Comparison of ENCODE assay signal across 9 mouse cellular contexts in the genomic region with DNA sequence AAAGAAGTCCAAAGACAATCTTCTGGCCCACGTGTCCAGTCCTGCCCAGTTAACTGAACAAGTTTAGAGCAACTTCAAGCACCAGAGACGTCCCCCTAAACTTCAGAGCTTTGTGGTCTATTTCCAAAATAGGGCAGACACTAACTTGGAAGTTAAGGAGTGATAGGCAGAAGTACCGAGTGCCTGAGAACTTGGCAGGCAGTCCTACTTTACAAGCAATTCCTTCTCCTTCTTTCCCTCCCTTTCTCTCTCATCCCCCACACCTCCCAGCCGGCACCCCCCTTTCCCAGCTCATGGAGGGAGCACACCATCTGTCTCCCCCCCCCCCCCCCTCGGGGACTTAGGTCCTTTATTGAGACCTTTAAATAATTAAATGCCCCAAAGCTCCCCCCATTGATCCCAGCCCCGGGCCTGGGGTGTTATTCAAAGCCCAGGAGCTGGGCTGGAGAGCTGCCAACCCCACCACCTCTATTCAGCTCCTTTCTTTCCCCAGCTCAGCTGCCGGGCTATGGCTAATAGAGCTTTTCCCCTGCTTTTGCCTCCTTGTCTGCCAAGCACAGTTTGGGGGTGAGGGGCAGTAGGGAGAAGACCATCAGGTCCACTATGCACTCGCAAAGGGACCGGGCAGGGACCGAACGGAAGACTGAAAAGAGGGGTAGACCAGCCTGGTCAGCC. TPM values are rescaled to one million over a fixed set of nuclear protein-coding genes. Genes with fewer than 3 reads are reported as not detected.
A peak's percentile ranks its signal among the peaks of the same experiment; 100 is the strongest.
DNase-seq lines count a peak whose midpoint lies in the region; ATAC-seq and TF ChIP-seq lines count a peak whose summit lies in the region.
"Had no signal": no experiment of that assay in that cellular context is flagged by ENCODE, and none has a peak within 500 bp of the region (broad histone marks: within the 10 kb centered on the region; RNA-seq: fewer than 3 reads in every experiment).

No protein-coding gene starts in this region.

- peak overlapping the region; percentile 51 for H3K4me2 ChIP-seq in heart, embryonic 15.5 days
- peak overlapping the region; percentile 69 for H3K4me2 ChIP-seq in CH12.LX (ENCODE audit: insufficient read depth, low read depth, poor library complexity, severe bottlenecking)
- H3K4me2 ChIP-seq in embryonic facial prominence, embryonic 14.5 days (ENCODE audit: low read depth, low read length) = peak overlapping the region; percentile 47

- in situ Hi-C loops in CH12.LX (cut with MboI; ENCODE audit: low pct_ligation_motif_present, low pct_unique_long_range_greater_than_20kb, low sequenced_read_pairs) = no loop called here

- no peaks in the 10 kb centered on the region for H3K9me3 ChIP-seq in heart, embryonic 15.5 days (replicated peaks)
- H3K9me3 ChIP-seq in CH12.LX (replicated peaks; ENCODE audit: low read length) = peaks cover 4% of the 10 kb centered on the region
- no peaks in the 10 kb centered on the region for H3K9me3 ChIP-seq in embryonic facial prominence, embryonic 14.5 days (ENCODE audit: control insufficient read depth, low read length)

- no peaks in the 10 kb centered on the region for H3K79me2 ChIP-seq in CH12.LX (replicated peaks; ENCODE audit: control insufficient read depth, extremely low read depth, insufficient read depth, poor library complexity, severe bottlenecking)

- no peak for TF ChIP-seq CTCF in CH12.LX (conservative IDR thresholded peaks at IDR 0.05 in 1 of 2, IDR thresholded peaks at IDR 0.05 in 1 of 2; ENCODE audit: low read depth in 2 of 2, low read length in 2 of 2)
- no peak for TF ChIP-seq CTCF in olfactory bulb, adult 2 months (IDR thresholded peaks at IDR 0.05; ENCODE audit: insufficient read depth, low read depth, low read length)

- H3K36me3 ChIP-seq in heart, embryonic 15.5 days = no peaks in the 10 kb centered on the region
- no peaks in the 10 kb centered on the region for H3K36me3 ChIP-seq in CH12.LX (replicated peaks in 1 of 2; ENCODE audit: control insufficient read depth in 1 of 2, insufficient read depth in 1 of 2, low read length in 1 of 2)
- H3K36me3 ChIP-seq in embryonic facial prominence, embryonic 14.5 days (ENCODE audit: control insufficient read depth, insufficient read depth, low read length) = no peaks in the 10 kb centered on the region

- DNase-seq in heart, postnatal 10 days = no peak
- no peak for DNase-seq in CH12.LX (ENCODE audit: extremely low read depth)
- peak; percentile 88 for DNase-seq in embryonic facial prominence, embryonic 14.5 days (ENCODE audit: low spot score)
- peak; percentile 62 to 69 for DNase-seq in kidney, postnatal 4 days
- DNase-seq in frontal cortex, postnatal 14 days (ENCODE audit: low spot score in 2 of 2) = no peak
- no peak for DNase-seq in cerebellum, adult 8-10 months

- ATAC-seq in heart, embryonic 15.5 days (replicated peaks; ENCODE audit: insufficient number of reproducible peaks, insufficient read depth, low FRiP score, low read depth) = no peak
- ATAC-seq in embryonic facial prominence, embryonic 14.5 days (ENCODE audit: low read depth) = peak; percentile 9

- intact Hi-C loops in heart, postnatal 10 days (cut with DNase I) = loop anchor here (2.0 kb wide), 1 partner anchor 14 kb away; no protein-coding TSS in a partner anchor

- no peaks in the 10 kb centered on the region for H3K27me3 ChIP-seq in heart, embryonic 15.5 days
- H3K27me3 ChIP-seq in CH12.LX (replicated peaks) = peaks cover 16% of the 10 kb centered on the region
- no peaks in the 10 kb centered on the region for H3K27me3 ChIP-seq in embryonic facial prominence, embryonic 14.5 days (replicated peaks; ENCODE audit: control insufficient read depth, insufficient read depth, low read length)
- H3K27me3 ChIP-seq: Patski had no signal

- WGBS in heart, embryonic 15.5 days = 13% methylated on average over 11 of the region's 11 CpGs
- WGBS in embryonic facial prominence, embryonic 14.5 days = 6% methylated on average over 11 of the region's 11 CpGs
- WGBS in olfactory bulb, adult 2 months = 30% methylated on average over 11 of the region's 11 CpGs

- TF ChIP-seq EP300 in CH12.LX (IDR thresholded peaks at IDR 0.05; ENCODE audit: low read length) = no peak

- H3K27ac ChIP-seq in heart, embryonic 15.5 days = peak overlapping the region; percentile 99
- H3K27ac ChIP-seq in CH12.LX (ENCODE audit: insufficient read depth, low read depth) = peak overlapping the region; percentile 84
- peak overlapping the region; percentile 98 for H3K27ac ChIP-seq in embryonic facial prominence, embryonic 14.5 days (replicated peaks; ENCODE audit: low read depth, low read length)
- peak overlapping the region; percentile 82 for H3K27ac ChIP-seq in olfactory bulb, adult 2 months (ENCODE audit: insufficient read depth, low read depth, low read length)

- TF ChIP-seq POLR2A in CH12.LX (IDR thresholded peaks at IDR 0.05; ENCODE audit: low read depth, low read length) = no peak
- no peak for TF ChIP-seq POLR2A in olfactory bulb, adult 2 months (IDR thresholded peaks at IDR 0.05; ENCODE audit: insufficient read depth, low read depth, low read length)

- H3K4me3 ChIP-seq in heart, embryonic 15.5 days = peak overlapping the region; percentile 9
- peak overlapping the region in 1 of 3 experiments; percentile 28 for H3K4me3 ChIP-seq in CH12.LX (replicated peaks in 1 of 3; ENCODE audit: low read depth in 2 of 3, low read length in 2 of 3, poor library complexity in 1 of 3)
- H3K4me3 ChIP-seq in embryonic facial prominence, embryonic 14.5 days (ENCODE audit: low read depth, low read length) = 0 out of 2 replicates have a peak overlapping the region, but pooled peaks have one; percentile 0
- no peak overlapping the region; the same call in 1 of the 2 replicates for H3K4me3 ChIP-seq in olfactory bulb, adult 2 months (ENCODE audit: insufficient read depth, low read depth, low read length)

- TF ChIP-seq RAD21 in CH12.LX (IDR thresholded peaks at IDR 0.05; ENCODE audit: low read depth, low read length) = no peak

- peak overlapping the region; percentile 10 for H3K9ac ChIP-seq in heart, embryonic 15.5 days
- H3K9ac ChIP-seq in CH12.LX (ENCODE audit: insufficient read depth, low read depth) = no peak overlapping the region
- H3K9ac ChIP-seq in embryonic facial prominence, embryonic 14.5 days (ENCODE audit: low read depth, low read length) = peak overlapping the region; percentile 34; the same call in 1 of the 2 replicates

- peaks cover 59% of the 10 kb centered on the region for H3K4me1 ChIP-seq in heart, embryonic 15.5 days (replicated peaks)
- H3K4me1 ChIP-seq in CH12.LX (ENCODE audit: control insufficient read depth in 1 of 2, insufficient read depth in 2 of 2) = peaks cover 36 to 79% of the 10 kb centered on the region in 2 experiments
- H3K4me1 ChIP-seq in embryonic facial prominence, embryonic 14.5 days (ENCODE audit: control insufficient read depth, insufficient read depth, low read length) = peaks cover 69% of the 10 kb centered on the region
- peaks cover 40% of the 10 kb centered on the region for H3K4me1 ChIP-seq in olfactory bulb, adult 2 months (ENCODE audit: control insufficient read depth, insufficient read depth, low read length)

- dilution Hi-C loops in CH12.LX (cut with MboI; ENCODE audit: extremely low pct_ligation_motif_present, extremely low pct_unique_long_range_greater_than_20kb, low sequenced_read_pairs) = no loop called here

TF ChIP-seq in CH12.LX, 34 proteins besides CTCF, POLR2A, EP300 and RAD21:
- 0 out of 2 replicates have a peak, but pooled peaks have one; percentile 8 for TF ChIP-seq MAZ (IDR thresholded peaks at IDR 0.05; ENCODE audit: low read depth, low read length)
- TF ChIP-seq E2F4 (IDR thresholded peaks at IDR 0.05; ENCODE audit: insufficient replicate concordance, low read depth, low read length) = no peak

RNA-seq across cellular contexts. Expression of gene Btg2, which starts 16.4 kb away (rescaled TPM):
- 36.9 and 45.4 TPM in 2 replicates for polyA plus RNA-seq in heart, embryonic 15.5 days (2015; fragmentation: Nextera tagmentation; extraction: Ambion mirVana)
- 10 to 100 TPM; 30.3 to 32.9 TPM for total RNA-seq in heart, postnatal 10 days (2021)
- 11.6 and 14.4 TPM in 2 replicates for total RNA-seq in CH12.LX (2012; rRNA removed)
- total RNA-seq in CH12.LX (2014; rRNA removed) = 14.8 and 19.7 TPM in 2 replicates
- 6.9 and 7.2 TPM in 2 replicates for polyA plus RNA-seq in CH12.LX (2012; ENCODE audit: insufficient read length, low read depth)
- 37.9 and 41.3 TPM in 2 replicates for polyA plus RNA-seq in embryonic facial prominence, embryonic 14.5 days (2014; fragmentation: Nextera tagmentation; extraction: Ambion mirVana)
- polyA plus RNA-seq in olfactory bulb, adult 2 months (2012; ENCODE audit: insufficient read depth, insufficient read length, low replicate concordance, missing spikeins) = 111 and 168 TPM in 2 replicates

RNA-seq across cellular contexts. Expression of gene Fmod, which starts 25.5 kb away (rescaled TPM):
- polyA plus RNA-seq in heart, embryonic 15.5 days (2015; fragmentation: Nextera tagmentation; extraction: Ambion mirVana) = 23.3 and 32.3 TPM in 2 replicates
- total RNA-seq in heart, postnatal 10 days (2021) = 10 to 100 TPM; 18.1 to 25.8 TPM
- not detected in 2 replicates for total RNA-seq in CH12.LX (2012; rRNA removed)
- total RNA-seq in CH12.LX (2014; rRNA removed) = not detected in 2 replicates
- polyA plus RNA-seq in CH12.LX (2012; ENCODE audit: insufficient read length, low read depth) = not detected in 2 replicates
- 40.8 and 44.2 TPM in 2 replicates for polyA plus RNA-seq in embryonic facial prominence, embryonic 14.5 days (2014; fragmentation: Nextera tagmentation; extraction: Ambion mirVana)
- not detected in 2 replicates for polyA plus RNA-seq in olfactory bulb, adult 2 months (2012; ENCODE audit: insufficient read depth, insufficient read length, low replicate concordance, missing spikeins)

RNA-seq across cellular contexts. Expression of gene Chit1, which starts 48.5 kb away (rescaled TPM):
- polyA plus RNA-seq in heart, embryonic 15.5 days (2015; fragmentation: Nextera tagmentation; extraction: Ambion mirVana) = 0.42 TPM in 2 replicates
- not detected for total RNA-seq in heart, postnatal 10 days (2021)
- total RNA-seq in CH12.LX (2012; rRNA removed) = 0.25 and 0.71 TPM in 2 replicates
- total RNA-seq in CH12.LX (2014; rRNA removed) = 0.28 and 0.47 TPM in 2 replicates
- 0.18 and 0.36 TPM in 2 replicates for polyA plus RNA-seq in CH12.LX (2012; ENCODE audit: insufficient read length, low read depth)
- 0.18 and 0.43 TPM in 2 replicates for polyA plus RNA-seq in embryonic facial prominence, embryonic 14.5 days (2014; fragmentation: Nextera tagmentation; extraction: Ambion mirVana)
- not detected in 2 replicates for polyA plus RNA-seq in olfactory bulb, adult 2 months (2012; ENCODE audit: insufficient read depth, insufficient read length, low replicate concordance, missing spikeins)
- polyA plus RNA-seq: Patski had no signal

Comparison
In these comparisons a context has a peak if more than half of its experiments do, and no peak if none do; other contexts are left out.
1. DNase-seq: peak in embryonic facial prominence, embryonic 14.5 days (single experiment) and kidney, postnatal 4 days (2 of 2); none in heart, postnatal 10 days (0 of 2), CH12.LX (single experiment), frontal cortex, postnatal 14 days (0 of 2) and cerebellum, adult 8-10 months (single experiment).
2. RNA of gene Fmod, which starts 25.5 kb away (polyA plus RNA-seq): 40.8 to 44.2 TPM in embryonic facial prominence, embryonic 14.5 days and 23.3 to 32.3 TPM in heart, embryonic 15.5 days; not detected in CH12.LX and not detected in olfactory bulb, adult 2 months; every median in the first group is over 10 times any median in the second.
3. Peak in every context shown above with its lines, with median percentiles within 50 percentile points of each other: H3K27ac ChIP-seq and H3K4me2 ChIP-seq.